Mouse (Mus musculus): ENCODE data around the gene Ppp1r21.

DNA sequence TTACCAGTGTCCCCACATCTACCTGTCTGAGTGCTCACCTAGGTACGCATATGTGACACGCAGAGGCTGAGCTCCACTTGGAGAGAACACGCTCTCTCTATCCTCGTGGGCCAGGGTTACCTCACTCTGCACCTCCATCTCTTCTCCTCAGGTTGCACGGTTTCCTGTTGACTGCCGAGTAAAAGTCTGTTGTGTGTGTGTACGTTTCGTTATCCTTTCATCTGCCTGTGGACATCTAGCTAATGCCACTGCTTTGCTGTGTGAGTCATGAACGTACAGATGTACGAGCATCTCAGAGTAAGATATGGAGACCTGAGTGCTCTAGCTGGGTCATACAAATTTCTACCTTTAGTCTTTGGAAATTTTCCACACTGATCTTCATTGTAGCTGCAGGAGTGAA is 49.5 kb upstream of the Ppp1r21 start:
- TF ChIP-seq CTCF (IDR thresholded peaks at IDR 0.05; ENCODE audit: low read depth, low read length) (no peak), TAL1 (conservative IDR thresholded peaks at IDR 0.05; ENCODE audit: low read depth, low read length) (no peak), GATA1 (IDR thresholded peaks at IDR 0.05; ENCODE audit: borderline replicate concordance, low read length) (no peak), GATA2 (IDR thresholded peaks at IDR 0.05; ENCODE audit: borderline replicate concordance, low read depth, low read length) (no peak), POLR2AphosphoS5 (IDR thresholded peaks at IDR 0.05; ENCODE audit: insufficient replicate concordance, low read depth, low read length) (no peak)
